Mouse (Mus musculus) intestine, embryonic 14.5 days (tissue): ENCODE measurements around the gene Lonrf2. TPM values are rescaled to one million over a fixed set of nuclear protein-coding genes. Genes with fewer than 3 reads are reported as not detected.

Source experiments
- ATAC-seq: fragments of 200-750 bp; cut with Nextera tagmentation; replicated peaks from 2 replicates; pipeline ENCODE4 v1.8.0; 2017; ENCODE audit warnings: low read depth, moderate number of reproducible peaks, moderate TSS enrichment, moderate library complexity; ENCODE audit not compliant: low FRiP score, low TSS enrichment
- DNase-seq: peaks from one replicate; pipeline ENCODE4 v3.0.0-alpha.2; 2018; ENCODE audit warnings: low spot score
- H3K27ac ChIP-seq: fragments of 300-500 bp; sonication (generic); 2 replicates; pipeline ENCODE4 v1.5.1; 2014; ENCODE audit warnings: low read depth, mild to moderate bottlenecking, control low read depth
- H3K27me3 ChIP-seq: fragments of 300-500 bp; sonication (generic); replicated peaks from 2 replicates; pipeline ENCODE4 v1.6.1; 2014; ENCODE audit warnings: low read length, control low read depth; ENCODE audit not compliant: control insufficient read depth, insufficient read depth
- H3K36me3 ChIP-seq: fragments of 300-500 bp; sonication (generic); 2 replicates; pipeline ENCODE4 v1.6.1; 2014; ENCODE audit warnings: low read length, control low read depth; ENCODE audit not compliant: control insufficient read depth, insufficient read depth
- H3K4me1 ChIP-seq: fragments of 300-500 bp; sonication (generic); replicated peaks from 2 replicates; pipeline ENCODE4 v1.6.1; 2014; ENCODE audit warnings: low read length, control low read depth, mixed read lengths; ENCODE audit not compliant: control insufficient read depth, insufficient read depth
- H3K4me2 ChIP-seq: fragments of 300-500 bp; sonication (generic); 2 replicates; pipeline ENCODE4 v1.6.1; 2014; ENCODE audit warnings: low read length
- H3K4me3 ChIP-seq: fragments of 300-500 bp; sonication (generic); 2 replicates; pipeline ENCODE4 v1.5.1; 2014; ENCODE audit warnings: low read depth, low read length, control low read depth, mixed read lengths
- H3K9ac ChIP-seq: fragments of 300-500 bp; sonication (generic); 2 replicates; pipeline ENCODE4 v1.6.1; 2014; ENCODE audit warnings: mild to moderate bottlenecking, low read length
- H3K9me3 ChIP-seq: fragments of 300-500 bp; sonication (generic); 2 replicates; pipeline ENCODE4 v1.6.1; 2016; ENCODE audit warnings: low read length, control low read depth; ENCODE audit not compliant: control insufficient read depth
- WGBS: fragments of 180-500 bp; shearing (Covaris S2); extraction: QIAGEN DNeasy Blood & Tissue Kit; methylation state at CpG from one replicate; pipeline ENCODE4 v1.1.7; 2014; 5-methylcytosine and 5-hydroxymethylcytosine counted together
- polyA plus RNA-seq: library from polyadenylated mRNA; unstranded; fragments of >200 nt; fragmentation: Nextera tagmentation; extraction: Ambion mirVana; gene quantifications from 2 replicates; pipeline ENCODE4 v1.2.1, GENCODE M21; 2014

Lonrf2 gene
- 2.2 and 2.5 TPM in 2 replicates for polyA plus RNA-seq

DNA sequence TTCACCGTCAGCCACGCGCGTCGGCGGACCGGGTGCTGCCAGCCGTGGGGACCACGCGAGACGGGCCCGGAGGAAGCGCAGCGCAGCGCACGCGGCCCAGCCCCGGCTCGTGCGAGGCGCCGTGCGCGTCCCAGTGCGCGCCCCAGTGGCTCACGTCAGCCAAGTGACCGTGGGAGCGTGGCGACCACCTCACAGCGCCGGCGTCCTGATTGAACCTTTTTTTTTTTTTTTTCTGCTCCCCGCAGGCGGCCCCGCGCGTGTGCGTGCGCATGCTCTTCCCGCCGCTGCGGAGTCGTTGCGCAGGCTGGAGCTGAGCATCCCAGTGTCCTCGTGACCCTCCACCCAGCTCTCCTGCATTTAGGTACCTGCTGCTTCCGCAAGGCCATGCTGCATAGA lies at the start of gene Lonrf2:
Gene Lonrf2 (minus strand): TSS at position 235 of the 396 bp plus-strand sequence.
- Histone ChIP-seq H3K36me3 (no peaks in the 10 kb centered on the region), H3K9me3 (no peaks in the 10 kb centered on the region), H3K9ac (peak within 1 kb of the TSS; percentile 67), H3K4me1 (peaks cover 7% of the 10 kb centered on the region; the same call in 1 of the 2 replicates), H3K27me3 (peaks cover 24% of the 10 kb centered on the region; the same call in 1 of the 2 replicates), H3K4me3 (peak within 1 kb of the TSS; percentile 60), H3K4me2 (peak within 1 kb of the TSS; percentile 99), H3K27ac (0 out of 2 replicates have a peak within 1 kb of the TSS, but pooled peaks have one; percentile 11)
- under 1% methylated on average over 47 of the region's 47 CpGs for whole genome bisulfite sequencing
- DNase-seq (no peak), ATAC-seq (peak; percentile 48)

DNA sequence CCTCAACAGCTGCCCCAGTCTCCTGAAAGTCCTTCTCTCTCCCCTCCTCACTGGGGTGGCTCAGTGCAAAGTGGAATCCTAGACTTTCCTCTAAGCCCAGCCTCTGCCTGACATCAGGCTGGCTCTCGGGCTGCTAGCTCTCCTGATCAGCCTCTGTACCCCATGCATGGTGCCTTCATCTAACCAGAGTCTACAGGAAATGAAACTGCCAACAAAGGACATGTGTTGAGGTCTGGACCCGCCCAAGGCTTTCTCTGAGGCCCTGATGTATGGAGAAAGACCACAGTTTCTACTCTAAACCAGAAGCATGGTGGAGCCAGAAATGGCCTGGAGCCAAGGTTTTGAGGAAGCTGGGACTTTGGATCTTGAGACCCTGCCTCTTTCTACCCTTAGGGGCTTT lies 49.4 kb upstream of the Lonrf2 start:
- 70% methylated on average over 2 of the region's 2 CpGs for WGBS
- H3K9ac ChIP-seq, result no peak overlapping the region
- H3K27ac ChIP-seq, result no peak overlapping the region
- no peak overlapping the region for H3K4me3 ChIP-seq
- no peaks in the 10 kb centered on the region for H3K36me3 ChIP-seq
- no peaks in the 10 kb centered on the region for H3K4me1 ChIP-seq
- H3K27me3 ChIP-seq, result no peaks in the 10 kb centered on the region
- no peaks in the 10 kb centered on the region for H3K9me3 ChIP-seq
- no peak overlapping the region for H3K4me2 ChIP-seq
- DNase-seq (no peak), ATAC-seq (no peak)

DNA sequence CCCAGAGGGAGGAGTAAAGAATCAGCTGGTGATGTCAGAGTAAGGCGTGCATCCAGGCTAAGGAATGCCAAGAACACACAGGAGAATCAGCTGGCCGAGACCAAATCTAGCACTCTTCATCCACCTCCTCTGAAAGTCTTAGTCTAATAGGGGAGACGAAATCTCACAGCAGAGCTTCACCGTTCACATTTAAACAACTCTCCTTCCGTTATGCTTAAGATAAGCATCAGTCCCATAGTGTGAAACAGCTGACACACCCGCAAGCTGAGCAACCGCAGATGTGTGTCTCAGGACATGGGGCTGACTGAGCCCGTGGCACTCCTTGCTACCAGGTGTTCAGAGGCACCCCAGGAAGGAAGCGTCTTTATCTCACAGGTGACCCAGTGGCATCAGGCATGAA lies 47.3 kb upstream of the Lonrf2 start:
- no peak overlapping the region for H3K4me3 ChIP-seq
- H3K27ac ChIP-seq, result no peak overlapping the region
- WGBS, result 75% methylated on average over 9 of the region's 9 CpGs

DNA sequence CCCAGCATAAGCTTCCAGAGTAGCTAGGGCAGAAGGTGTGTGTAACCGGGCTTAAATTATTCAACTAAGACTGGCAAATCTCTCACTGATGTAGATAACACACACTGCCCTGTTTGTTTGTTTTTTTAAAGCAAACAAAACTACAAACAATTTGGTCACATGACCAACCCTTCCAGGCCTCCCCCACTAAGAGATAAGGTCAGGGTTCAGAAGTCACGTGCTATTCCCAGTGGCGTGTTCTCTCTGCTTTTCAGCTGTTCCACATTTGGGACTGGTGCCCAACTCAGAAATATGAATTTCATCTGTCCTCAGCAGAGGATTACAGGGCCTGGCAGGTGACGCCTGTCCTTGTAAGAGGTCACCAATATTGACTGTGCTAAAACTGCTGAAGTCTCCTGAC lies 46.2 kb upstream of the Lonrf2 start:
- WGBS, result 88% methylated on average over 4 of the region's 4 CpGs
- no peak overlapping the region for H3K9ac ChIP-seq
- no peak for ATAC-seq

More for the DNA sequence above, 47.3 kb upstream of the Lonrf2 start:
- H3K9ac ChIP-seq, result no peak overlapping the region
- H3K27me3 ChIP-seq, result no peaks in the 10 kb centered on the region
- ATAC-seq (no peak), DNase-seq (no peak)
- H3K4me1 ChIP-seq, result no peaks in the 10 kb centered on the region
- H3K36me3 ChIP-seq, result no peaks in the 10 kb centered on the region
- H3K9me3 ChIP-seq, result no peaks in the 10 kb centered on the region
- no peak overlapping the region for H3K4me2 ChIP-seq

DNA sequence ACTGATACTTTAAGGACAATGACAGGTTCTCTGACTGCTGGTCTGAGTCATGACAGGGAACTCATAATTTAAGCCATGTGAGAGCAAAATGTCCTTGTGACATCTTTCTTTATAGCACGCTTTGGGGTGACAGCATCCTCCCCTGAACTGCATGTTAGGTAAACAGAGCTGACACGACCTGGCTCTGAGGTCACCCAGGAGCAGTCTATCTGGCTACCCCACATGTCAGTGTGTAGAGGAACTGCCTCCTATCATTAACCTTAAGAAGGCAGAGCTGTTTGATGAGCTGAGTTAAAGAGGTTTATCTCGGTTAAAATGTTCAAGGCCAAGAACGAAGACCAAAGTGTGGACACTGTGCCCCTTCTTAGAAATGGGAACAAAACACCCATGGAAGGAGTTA lies 44.9 kb upstream of the Lonrf2 start:
- no peaks in the 10 kb centered on the region for H3K27me3 ChIP-seq
- 50% methylated on average over 4 of the region's 4 CpGs for WGBS
- H3K9ac ChIP-seq, result no peak overlapping the region
- no peaks in the 10 kb centered on the region for H3K36me3 ChIP-seq
- H3K9me3 ChIP-seq, result no peaks in the 10 kb centered on the region
- H3K4me2 ChIP-seq, result no peak overlapping the region
- H3K4me3 ChIP-seq, result no peak overlapping the region
- no peak overlapping the region for H3K27ac ChIP-seq
- DNase-seq (no peak), ATAC-seq (no peak)
- H3K4me1 ChIP-seq, result no peaks in the 10 kb centered on the region

More for the DNA sequence above, 46.2 kb upstream of the Lonrf2 start:
- Histone ChIP-seq H3K27me3 (no peaks in the 10 kb centered on the region), H3K36me3 (no peaks in the 10 kb centered on the region), H3K4me3 (no peak overlapping the region), H3K4me2 (no peak overlapping the region), H3K27ac (no peak overlapping the region), H3K4me1 (no peaks in the 10 kb centered on the region), H3K9me3 (no peaks in the 10 kb centered on the region)
- DNase-seq, result no peak

DNA sequence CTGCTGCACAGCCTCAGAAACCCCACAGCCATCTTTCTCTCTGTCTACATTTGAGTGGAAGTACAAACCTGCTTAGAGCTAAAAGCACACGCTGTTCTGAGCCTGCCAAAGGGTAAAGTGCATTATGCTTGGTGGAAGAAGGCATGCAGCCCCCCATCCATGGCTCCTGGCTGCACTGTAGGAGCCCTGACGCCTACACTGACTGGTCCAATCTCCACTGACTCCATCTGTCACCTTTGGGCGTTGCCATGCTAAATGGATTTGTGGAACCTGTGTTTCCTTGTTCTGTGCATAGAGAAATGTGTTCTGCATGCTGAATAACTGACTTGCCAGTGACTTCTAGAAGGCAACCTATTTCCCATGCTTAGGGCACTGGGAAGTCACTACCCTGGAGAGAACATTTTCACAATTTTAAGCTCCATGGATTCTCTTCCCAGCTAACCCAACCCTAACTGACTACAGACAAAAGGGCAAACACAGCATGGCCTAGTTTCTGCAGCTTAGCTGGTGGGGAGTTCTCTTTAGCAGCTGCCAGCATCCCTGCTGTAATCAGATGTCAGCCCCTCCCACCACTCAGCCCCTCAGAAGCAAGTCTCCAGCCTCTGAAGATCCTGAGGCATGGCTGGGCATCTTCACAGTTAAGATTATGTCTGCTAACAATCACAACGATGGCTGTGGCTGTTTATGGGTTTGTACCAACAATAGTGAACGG lies 40.3 kb upstream of the Lonrf2 start:
- DNase-seq, result no peak
- H3K27ac ChIP-seq, result no peak overlapping the region
- no peaks in the 10 kb centered on the region for H3K4me1 ChIP-seq
- no peak overlapping the region for H3K9ac ChIP-seq
- H3K27me3 ChIP-seq, result no peaks in the 10 kb centered on the region
- no peak overlapping the region for H3K4me3 ChIP-seq
- ATAC-seq, result no peak
- H3K9me3 ChIP-seq, result no peaks in the 10 kb centered on the region
- no peaks in the 10 kb centered on the region for H3K36me3 ChIP-seq
- H3K4me2 ChIP-seq, result no peak overlapping the region
- WGBS, result 51% methylated on average over 5 of the region's 5 CpGs

DNA sequence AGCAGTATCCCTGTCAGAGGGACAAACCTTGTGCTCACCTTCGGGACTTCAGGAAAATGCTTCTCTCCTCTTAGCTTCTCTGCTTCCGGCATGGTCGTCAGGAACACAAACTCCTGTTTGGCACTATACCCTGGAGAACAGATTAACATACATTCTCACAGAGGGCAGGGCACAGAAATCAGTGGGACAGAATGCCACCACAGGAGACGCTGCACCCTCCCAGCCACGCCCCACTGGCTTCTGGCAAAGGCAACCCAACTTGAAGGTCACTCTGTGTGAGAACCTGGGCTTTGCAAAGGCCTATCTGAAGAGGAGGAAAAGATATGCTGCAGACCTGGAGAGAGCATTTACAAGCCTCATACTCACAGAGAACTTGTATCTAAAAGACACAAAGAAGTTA lies 37.4 kb upstream of the Lonrf2 start:
- Histone ChIP-seq H3K27ac (no peak overlapping the region), H3K27me3 (no peaks in the 10 kb centered on the region), H3K36me3 (no peaks in the 10 kb centered on the region), H3K4me3 (no peak overlapping the region), H3K9ac (no peak overlapping the region), H3K4me1 (peaks cover 8% of the 10 kb centered on the region), H3K9me3 (no peaks in the 10 kb centered on the region), H3K4me2 (no peak overlapping the region)
- WGBS, result 81% methylated on average over 5 of the region's 5 CpGs
- ATAC-seq (no peak), DNase-seq (no peak)

DNA sequence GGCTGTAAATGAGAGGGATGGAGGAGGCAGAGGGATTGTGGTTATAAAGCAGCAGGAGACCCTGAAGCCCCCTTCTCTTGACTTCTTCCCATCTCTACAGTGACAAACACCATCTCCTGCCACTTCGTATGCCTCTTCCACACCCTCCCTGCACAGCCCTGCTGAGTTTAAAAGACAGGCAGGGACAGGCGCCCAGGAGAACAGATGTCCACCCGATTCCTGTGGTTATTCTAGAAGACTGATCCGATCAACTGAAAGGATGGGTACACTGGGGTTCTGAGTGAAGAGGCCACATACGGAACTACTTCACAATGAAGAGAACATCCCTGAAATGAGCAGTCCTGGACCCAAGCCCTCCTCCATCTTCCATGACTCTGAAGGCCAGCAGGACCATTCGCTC lies 35.3 kb upstream of the Lonrf2 start:
- DNase-seq (no peak), ATAC-seq (no peak)
- 85% methylated on average over 6 of the region's 6 CpGs for WGBS
- Histone ChIP-seq H3K4me1 (peaks cover 8% of the 10 kb centered on the region), H3K9ac (no peak overlapping the region), H3K9me3 (no peaks in the 10 kb centered on the region), H3K4me2 (no peak overlapping the region), H3K27me3 (no peaks in the 10 kb centered on the region), H3K36me3 (no peaks in the 10 kb centered on the region), H3K27ac (no peak overlapping the region), H3K4me3 (no peak overlapping the region)
